Mouse (Mus musculus) cerebellum, adult 11-12 months (tissue): ENCODE results near the gene Cracr2a.
A peak's percentile ranks its signal among the peaks of the same experiment; 100 is the strongest.
"Not testable (repeated sequence)": the region's sequence is repeated elsewhere in the genome, so short reads cannot be mapped to it uniquely, and the experiment has no call there.

Experiments used
- DNase-seq: peaks from one replicate; pipeline ENCODE4 v3.0.0; 2022

Gene Cracr2a

GRCm38 (mm10) chr6:127561231-127562020 lies at the start of gene Cracr2a:
Cracr2a (plus strand) TSS chr6:127561338.
- peak; percentile 16 for DNase-seq

- not testable (repeated sequence) for DNase-seq
These were observed 47.4 kb upstream of the Cracr2a start for GRCm38 (mm10) chr6:127513776-127514175.

GRCm38 (mm10) chr6:127521176-127521575 lies 40.0 kb upstream of the Cracr2a start:
- DNase-seq: no peak

- DNase-seq: no peak
These were observed 38.8 kb upstream of the Cracr2a start for GRCm38 (mm10) chr6:127522326-127522725.

GRCm38 (mm10) chr6:127524442-127524841 lies 36.7 kb upstream of the Cracr2a start:
- DNase-seq: no peak

- DNase-seq: no peak
These were observed 32.5 kb upstream of the Cracr2a start for GRCm38 (mm10) chr6:127528625-127529024.

- DNase-seq: peak; percentile 84
These were observed 31.7 kb upstream of the Cracr2a start for GRCm38 (mm10) chr6:127529451-127529850.

GRCm38 (mm10) chr6:127530206-127530605 lies 30.9 kb upstream of the Cracr2a start:
- no peak for DNase-seq

- DNase-seq: no peak
These were observed 29.5 kb upstream of the Cracr2a start for GRCm38 (mm10) chr6:127531412-127532205.

- no peak for DNase-seq
These were observed 28.8 kb upstream of the Cracr2a start for GRCm38 (mm10) chr6:127532304-127532703.

- DNase-seq: no peak
These were observed 27.4 kb upstream of the Cracr2a start for GRCm38 (mm10) chr6:127533766-127534165.

GRCm38 (mm10) chr6:127537035-127537434 lies 24.1 kb upstream of the Cracr2a start:
- no peak for DNase-seq

GRCm38 (mm10) chr6:127538118-127538517 lies 23.0 kb upstream of the Cracr2a start:
- no peak for DNase-seq

- no peak for DNase-seq
These were observed 21.9 kb upstream of the Cracr2a start for GRCm38 (mm10) chr6:127539226-127539625.

- DNase-seq: no peak
These were observed 21.5 kb upstream of the Cracr2a start for GRCm38 (mm10) chr6:127539659-127540058.

GRCm38 (mm10) chr6:127540517-127540916 lies 20.6 kb upstream of the Cracr2a start:
- no peak for DNase-seq

GRCm38 (mm10) chr6:127541617-127542374 lies 19.3 kb upstream of the Cracr2a start:
- DNase-seq: peak; percentile 14

- DNase-seq: no peak
These were observed 14.5 kb upstream of the Cracr2a start for GRCm38 (mm10) chr6:127546676-127547075.

- DNase-seq: no peak
These were observed 8.2 kb upstream of the Cracr2a start for GRCm38 (mm10) chr6:127552940-127553339.

- DNase-seq: no peak
These were observed 5.6 kb upstream of the Cracr2a start for GRCm38 (mm10) chr6:127555553-127555952.

- no peak for DNase-seq
These were observed 287 bp upstream of the Cracr2a start for GRCm38 (mm10) chr6:127560872-127561230.

- DNase-seq: no peak
These were observed 2.4 kb downstream of the Cracr2a start for GRCm38 (mm10) chr6:127563511-127563910.
